Mouse (Mus musculus): ENCODE data around the gene Slco2b1.

GRCm38 (mm10) chr7:99680771-99681170 is 30.4 kb downstream of the Slco2b1 start:
- TF ChIP-seq CTCF (IDR thresholded peaks at IDR 0.05; ENCODE audit: low read depth) (no peak), EP300 (IDR thresholded peaks at IDR 0.05; ENCODE audit: low read depth) (no peak)
